In genomic region chr7:144212694-144213093, GRCm38 (mm10) we compare ENCODE assay signal across 19 mouse cellular contexts.
"Had no signal": no experiment of that assay in that cellular context is flagged by ENCODE, and none has a peak within 500 bp of the region (broad histone marks: within the 10 kb centered on the region; RNA-seq: fewer than 3 reads in every experiment).

No protein-coding gene starts in this region.

- H3K36me3 ChIP-seq: midbrain, embryonic 10.5 days; midbrain, embryonic 12.5 days; neural tube, embryonic 13.5 days; stomach, embryonic 15.5 days had no signal

- ATAC-seq: midbrain, embryonic 16.5 days had no signal

- H3K9me3 ChIP-seq: midbrain, embryonic 10.5 days; midbrain, embryonic 12.5 days; neural tube, embryonic 13.5 days; neural tube, embryonic 15.5 days; stomach, embryonic 15.5 days had no signal

- H3K4me3 ChIP-seq: midbrain, embryonic 10.5 days; midbrain, embryonic 12.5 days; myocyte; neural tube, embryonic 13.5 days; neural tube, embryonic 15.5 days; stomach, embryonic 15.5 days had no signal

- H3K4me2 ChIP-seq: lung, embryonic 14.5 days; midbrain, embryonic 12.5 days; neural tube, embryonic 13.5 days; neural tube, embryonic 15.5 days; stomach, embryonic 15.5 days had no signal

- H3K9ac ChIP-seq: lung, embryonic 14.5 days; midbrain, embryonic 12.5 days; neural tube, embryonic 13.5 days; neural tube, embryonic 15.5 days; stomach, embryonic 15.5 days had no signal

- H3K4me1 ChIP-seq: midbrain, embryonic 12.5 days; stomach, embryonic 15.5 days had no signal

- H3K27me3 ChIP-seq: neural tube, embryonic 13.5 days; neural tube, embryonic 15.5 days; stomach, embryonic 15.5 days had no signal

- H3K27ac ChIP-seq: midbrain, embryonic 12.5 days; neural tube, embryonic 13.5 days; neural tube, embryonic 15.5 days; stomach, embryonic 15.5 days; stomach, postnatal 0 days had no signal

- DNase-seq: lung, adult 18-20 months; lung, embryonic 14.5 days; lung, postnatal 10 days; lung, postnatal 4 days; midbrain, embryonic 14.5 days; retina, postnatal 1 day; right cerebral cortex, adult 18-20 months; right cerebral cortex, postnatal 14 days; thymus, adult 2 months; thymus, postnatal 25 days; thymus, postnatal 4 days had no signal
